Mouse (Mus musculus) liver, embryonic 14.5 days (tissue): Measurements from ENCODE around the gene Tmem184b. TPM values are rescaled to one million over a fixed set of nuclear protein-coding genes. Genes with fewer than 3 reads are reported as not detected.

Source experiments
- ATAC-seq: fragments of 200-750 bp; cut with Nextera tagmentation; 2 replicates; pipeline ENCODE4 v1.8.0; 2017; ENCODE audit warnings: moderate number of reproducible peaks, mild to moderate bottlenecking, moderate library complexity; ENCODE audit not compliant: insufficient read depth
- DNase-seq, 3 experiments: peaks; one replicate each; pipeline ENCODE4 v3.0.0-alpha.2; 2012 to 2013; ENCODE audit warnings: low read depth in 3 of 3, low spot score in 3 of 3
- H3K27ac ChIP-seq: fragments of 300-500 bp; sonication (generic); 2 replicates; pipeline ENCODE4 v1.5.1; 2014; ENCODE audit warnings: moderate library complexity, mild to moderate bottlenecking, control low read depth, inconsistent platforms
- H3K27me3 ChIP-seq: fragments of 300-500 bp; sonication (generic); 2 replicates; pipeline ENCODE4 v1.6.1; 2014; ENCODE audit warnings: mild to moderate bottlenecking, low read length, moderate library complexity; ENCODE audit not compliant: control insufficient read depth, insufficient read depth
- H3K36me3 ChIP-seq: fragments of 300-500 bp; sonication (generic); replicated peaks from 2 replicates; pipeline ENCODE4 v1.6.1; 2014; ENCODE audit warnings: low read depth; ENCODE audit not compliant: control insufficient read depth, insufficient read depth
- H3K4me1 ChIP-seq, 2 experiments: fragments of 200-500 bp in 1 of 2; fragments of 300-500 bp in 1 of 2; sonication (generic) in 1 of 2; replicated peaks; 2 replicates each; pipeline ENCODE4 v1.6.1; 2012 to 2014; ENCODE audit warnings: antibody characterized with exemption in 1 of 2, inconsistent platforms in 1 of 2, low read length in 1 of 2; ENCODE audit not compliant: control insufficient read depth in 2 of 2, insufficient read depth in 2 of 2
- H3K4me2 ChIP-seq: fragments of 300-500 bp; sonication (generic); 2 replicates; pipeline ENCODE4 v1.6.1; 2014; ENCODE audit warnings: low read depth, mild to moderate bottlenecking, control low read depth, moderate library complexity
- H3K4me3 ChIP-seq, 2 experiments: fragments of 200-500 bp in 1 of 2; fragments of 300-500 bp in 1 of 2; sonication (generic) in 1 of 2; 2 replicates each; pipeline ENCODE4 v1.5.1; 2012 to 2014; ENCODE audit warnings: low read depth in 2 of 2, low read length in 2 of 2, mild to moderate bottlenecking in 2 of 2, control low read depth in 1 of 2, inconsistent platforms in 1 of 2, moderate library complexity in 1 of 2; ENCODE audit not compliant: insufficient read depth in 1 of 2
- H3K9ac ChIP-seq: fragments of 300-500 bp; sonication (generic); replicated peaks from 2 replicates; pipeline ENCODE4 v1.6.1; 2014; ENCODE audit warnings: mild to moderate bottlenecking, control low read depth, moderate library complexity
- H3K9me3 ChIP-seq: fragments of 300-500 bp; sonication (generic); 2 replicates; pipeline ENCODE4 v1.6.1; 2016; ENCODE audit warnings: low read length, mixed read lengths; ENCODE audit not compliant: control insufficient read depth
- CTCF ChIP-seq: IDR thresholded peaks from 2 replicates; pipeline ENCODE4 v1.5.1; 2016; ENCODE audit warnings: antibody characterized with exemption, low read depth, control low read depth
- EP300 ChIP-seq: IDR thresholded peaks from 2 replicates; pipeline ENCODE4 v1.6.1; 2016; ENCODE audit warnings: antibody characterized with exemption, low read depth
- WGBS: fragments of 180-500 bp; shearing (Covaris S2); extraction: QIAGEN DNeasy Blood & Tissue Kit; methylation state at CpG from one replicate; pipeline ENCODE4 v1.1.7; 2014; ENCODE audit not compliant: insufficient replicate concordance; 5-methylcytosine and 5-hydroxymethylcytosine counted together
- polyA plus RNA-seq, 2 experiments: library from polyadenylated mRNA; depleted of rRNA in 1 of 2; stranded (reverse) in 1 of 2; unstranded in 1 of 2; fragments of >200 nt; fragmentation: Nextera tagmentation in 1 of 2; extraction: Ambion mirVana in 1 of 2; gene quantifications; 2 replicates each; pipeline versions ENCODE4 v1.2.1 to v1.2.3; 2012 to 2014

Tmem184b gene
- polyA plus RNA-seq, 2 experiments = 5.7 to 7.2 TPM

DNA sequence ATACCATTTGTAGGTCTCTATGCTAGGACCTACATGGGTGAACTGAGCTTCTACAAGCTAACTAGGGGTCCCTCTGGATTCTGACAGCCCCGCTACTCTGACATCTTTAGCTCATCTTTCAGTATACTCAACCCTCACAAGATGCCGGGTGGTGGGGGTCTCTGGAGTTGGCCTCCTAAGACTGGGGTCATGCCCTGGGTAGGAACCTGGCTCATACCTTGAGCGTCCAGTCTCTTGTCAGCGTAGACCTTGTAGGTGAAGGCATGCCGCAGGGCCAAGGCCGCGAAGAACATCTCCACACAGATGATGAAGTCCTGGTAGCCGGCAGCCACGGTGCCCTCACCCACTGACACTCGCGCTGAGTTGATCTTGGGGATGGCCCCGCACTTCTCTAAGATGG lies 38.3 kb downstream of the Tmem184b start:
- Histone ChIP-seq H3K9ac (no peak overlapping the region), H3K9me3 (no peaks in the 10 kb centered on the region), H3K36me3 (no peaks in the 10 kb centered on the region), H3K4me2 (no peak overlapping the region), H3K27me3 (no peaks in the 10 kb centered on the region), H3K4me3 (no peak overlapping the region), H3K27ac (no peak overlapping the region), H3K4me1 (no peaks in the 10 kb centered on the region; a peak in 1 of 4 replicates)
- no peak for ATAC-seq
- TF ChIP-seq CTCF (no peak), EP300 (no peak)
- 87% methylated on average over 12 of the region's 12 CpGs for WGBS
- no peak for DNase-seq

DNA sequence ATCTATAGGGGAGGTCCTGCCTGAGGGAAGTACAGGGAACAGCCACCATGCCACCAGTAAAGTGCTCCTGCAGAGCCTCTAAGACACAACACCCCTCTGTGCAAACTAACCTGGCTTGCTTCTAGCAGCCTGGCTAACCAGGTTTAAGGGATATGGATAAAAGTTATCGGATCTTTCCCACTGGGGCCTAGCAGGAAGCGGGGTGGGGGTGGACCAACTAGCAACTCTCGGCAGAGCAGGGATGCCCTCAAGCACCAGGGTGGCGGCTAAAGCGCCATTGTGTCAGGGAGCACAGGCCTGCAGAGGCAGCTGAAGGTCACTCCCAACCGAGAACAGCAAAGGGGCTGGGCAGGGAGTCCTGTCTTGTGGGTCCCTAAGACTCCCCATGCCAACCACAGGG lies 39.2 kb downstream of the Tmem184b start:
- WGBS = 74% methylated on average over 6 of the region's 6 CpGs
- Histone ChIP-seq H3K4me1 (no peaks in the 10 kb centered on the region; a peak in 1 of 4 replicates), H3K9ac (no peak overlapping the region)

GRCm38 (mm10) chr15:79361023-79361422 lies 42.3 kb downstream of the Tmem184b start:
- no peak for ATAC-seq
- no peaks in the 10 kb centered on the region for H3K9me3 ChIP-seq
- H3K4me2 ChIP-seq = no peak overlapping the region
- TF ChIP-seq CTCF (no peak), EP300 (no peak)
- 8% methylated on average over 4 of the region's 4 CpGs for WGBS
- H3K36me3 ChIP-seq = no peaks in the 10 kb centered on the region
- DNase-seq = no peak
- peaks cover 4 to 15% of the 10 kb centered on the region in 2 experiments for H3K4me1 ChIP-seq
- H3K27me3 ChIP-seq = peaks cover 4% of the 10 kb centered on the region
- no peak overlapping the region for H3K4me3 ChIP-seq
- H3K9ac ChIP-seq = no peak overlapping the region
- no peak overlapping the region for H3K27ac ChIP-seq

More for the DNA sequence above, 39.2 kb downstream of the Tmem184b start:
- H3K9me3 ChIP-seq = no peaks in the 10 kb centered on the region
- no peak overlapping the region for H3K4me3 ChIP-seq
- H3K36me3 ChIP-seq = no peaks in the 10 kb centered on the region
- no peak for DNase-seq
- ATAC-seq = no peak
- TF ChIP-seq CTCF (no peak), EP300 (no peak)
- no peaks in the 10 kb centered on the region for H3K27me3 ChIP-seq
- no peak overlapping the region for H3K27ac ChIP-seq
- no peak overlapping the region for H3K4me2 ChIP-seq

GRCm38 (mm10) chr15:79360371-79360770 lies 43.0 kb downstream of the Tmem184b start:
- no peaks in the 10 kb centered on the region for H3K36me3 ChIP-seq
- peaks cover 4% of the 10 kb centered on the region for H3K27me3 ChIP-seq
- no peak overlapping the region for H3K9ac ChIP-seq
- H3K4me1 ChIP-seq = peaks cover 4 to 15% of the 10 kb centered on the region in 2 experiments
- H3K4me3 ChIP-seq = no peak overlapping the region
- DNase-seq = no peak
- no peak for ATAC-seq
- no peaks in the 10 kb centered on the region for H3K9me3 ChIP-seq
- TF ChIP-seq CTCF (no peak), EP300 (no peak)
- H3K27ac ChIP-seq = no peak overlapping the region
- 33% methylated on average over 7 of the region's 7 CpGs for WGBS
- H3K4me2 ChIP-seq = no peak overlapping the region

DNA sequence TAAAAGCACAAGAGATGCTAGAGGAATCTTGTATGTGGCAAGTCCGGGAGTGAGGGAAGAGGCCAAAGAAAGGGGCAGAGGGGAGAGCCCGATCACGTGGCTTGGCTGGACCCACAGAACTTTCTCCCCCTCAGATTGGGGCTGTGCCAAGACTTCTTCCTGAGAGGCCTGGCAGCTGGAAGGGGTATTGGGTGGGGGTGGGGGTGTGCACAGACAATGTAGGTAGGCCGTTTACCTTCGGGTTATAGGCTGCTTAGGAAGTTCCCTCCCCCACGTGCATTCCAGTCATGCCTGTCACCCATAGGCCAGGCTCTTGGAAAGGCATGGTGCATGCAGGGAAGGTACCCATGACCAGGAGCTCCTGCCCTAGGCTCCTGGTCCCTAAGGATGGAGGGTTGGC lies 43.4 kb downstream of the Tmem184b start:
- DNase-seq = no peak

More for the DNA sequence above, 43.4 kb downstream of the Tmem184b start:
- H3K9ac ChIP-seq = no peak overlapping the region
- no peak overlapping the region for H3K27ac ChIP-seq
- ATAC-seq = no peak
- H3K27me3 ChIP-seq = peaks cover 4% of the 10 kb centered on the region
- no peak overlapping the region for H3K4me2 ChIP-seq
- H3K4me1 ChIP-seq = peaks cover 4 to 15% of the 10 kb centered on the region in 2 experiments
- H3K36me3 ChIP-seq = no peaks in the 10 kb centered on the region
- WGBS = 35% methylated on average over 6 of the region's 6 CpGs
- no peaks in the 10 kb centered on the region for H3K9me3 ChIP-seq
- TF ChIP-seq EP300 (no peak), CTCF (no peak)
- no peak overlapping the region for H3K4me3 ChIP-seq
